Mouse (Mus musculus): ENCODE measurements at regions not wholly inside any gene's neighbourhood (a gene's known extent, or its start where the extent isn't known, plus 50 kb on each side); places are given as distances from the start of the nearest gene placed in this dataset.

DNA sequence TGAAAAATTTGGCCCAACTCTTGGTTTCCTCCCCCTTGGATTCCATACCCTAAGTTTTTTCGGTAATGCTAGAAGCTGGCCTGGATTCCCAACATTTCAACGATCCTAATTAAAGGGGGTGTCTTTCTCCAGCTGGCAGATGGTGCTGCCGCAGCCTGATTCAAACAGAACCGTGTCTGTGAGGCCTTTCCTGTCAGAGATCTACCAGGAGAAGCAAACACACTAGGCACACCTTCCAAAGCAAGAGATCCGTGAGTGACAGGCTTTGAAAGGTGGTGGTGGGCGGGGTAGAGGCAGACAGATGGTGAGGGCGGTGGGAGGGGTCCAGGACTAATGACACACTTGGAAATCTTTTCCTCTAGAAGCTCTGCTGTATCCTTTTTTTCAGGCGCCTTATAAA lies 61.8 kb upstream of the Satb2 start:
- TF ChIP-seq CTCF (IDR thresholded peaks at IDR 0.05; ENCODE audit: borderline replicate concordance, insufficient read depth, low read depth, low read length) (no peak), POLR2A (IDR thresholded peaks at IDR 0.05; ENCODE audit: borderline replicate concordance, insufficient read depth, low read length) (no peak)
